Mouse (Mus musculus) c-Kit-negative CD71-positive TER-119-positive erythroid progenitor cells, embryonic 14.5 days (primary cell): ENCODE measurements around the gene Ppp1r1c.

Experiments used
- DNase-seq: peaks from one replicate; pipeline ENCODE4 v3.0.0-alpha.2; 2013; ENCODE audit warnings: low read depth, low spot score

Gene Ppp1r1c

GRCm38 (mm10) chr2:79865275-79865999 lies 157.9 kb downstream of the Ppp1r1c start:
- DNase-seq = no peak
